Mouse (Mus musculus) heart, postnatal 4 days (tissue): ENCODE measurements at regions not wholly inside any gene's neighbourhood (a gene's known extent, or its start where the extent isn't known, plus 50 kb on each side); places are given as distances from the start of the nearest gene placed in this dataset.

Experiments used
- microRNA-seq, 2 experiments: library from miRNA; unstranded; fragments of <30 nt; microRNA quantifications; one replicate each; pipeline ENCODE4 v1.2.0; 2021 to 2022

Small RNA genes lying in the stretch of these regions (microRNA-seq; reads per million reads assigned to microRNA genes)
- gene Gm22802: 0 reads per million in 2 experiments
